Mouse (Mus musculus) hindbrain, embryonic 16.5 days (tissue): ENCODE data around the gene Dnajc10. TPM values are rescaled to one million over a fixed set of nuclear protein-coding genes. Genes with fewer than 3 reads are reported as not detected.

Experiments used
- ATAC-seq: fragments of 200-750 bp; cut with Nextera tagmentation; 2 replicates; pipeline ENCODE4 v1.8.0; 2017; ENCODE audit warnings: moderate TSS enrichment, moderate library complexity
- H3K27ac ChIP-seq: fragments of 300-500 bp; sonication (generic); 2 replicates; pipeline ENCODE4 v1.5.1; 2014; ENCODE audit warnings: low read depth, mild to moderate bottlenecking, control low read depth, low read length, moderate library complexity
- H3K27me3 ChIP-seq: fragments of 300-500 bp; sonication (generic); replicated peaks from 2 replicates; pipeline ENCODE4 v1.6.1; 2014; ENCODE audit warnings: low read length; ENCODE audit not compliant: control insufficient read depth, insufficient read depth
- H3K36me3 ChIP-seq: fragments of 300-500 bp; sonication (generic); 2 replicates; pipeline ENCODE4 v1.6.1; 2014; ENCODE audit warnings: mild to moderate bottlenecking, low read length, moderate library complexity, mixed read lengths; ENCODE audit not compliant: control insufficient read depth, insufficient read depth
- H3K4me1 ChIP-seq: fragments of 300-500 bp; sonication (generic); 2 replicates; pipeline ENCODE4 v1.6.1; 2014; ENCODE audit warnings: low read depth, low read length; ENCODE audit not compliant: control insufficient read depth, insufficient read depth
- H3K4me2 ChIP-seq: fragments of 300-500 bp; sonication (generic); 2 replicates; pipeline ENCODE4 v1.6.1; 2014; ENCODE audit warnings: mild to moderate bottlenecking, low read length, control low read depth, moderate library complexity
- H3K4me3 ChIP-seq: fragments of 300-500 bp; sonication (generic); 2 replicates; pipeline ENCODE4 v1.5.1; 2014; ENCODE audit warnings: mild to moderate bottlenecking, low read length, control low read depth, moderate library complexity
- H3K9ac ChIP-seq: fragments of 300-500 bp; sonication (generic); 2 replicates; pipeline ENCODE4 v1.6.1; 2014; ENCODE audit warnings: low read depth, mild to moderate bottlenecking, control low read depth, low read length, moderate library complexity
- H3K9me3 ChIP-seq: fragments of 300-500 bp; sonication (generic); 2 replicates; pipeline ENCODE4 v1.6.1; 2014; ENCODE audit warnings: mild to moderate bottlenecking, low read length, moderate library complexity; ENCODE audit not compliant: control insufficient read depth
- WGBS: fragments of 180-500 bp; shearing (Covaris S2); extraction: QIAGEN DNeasy Blood & Tissue Kit; methylation state at CpG from one replicate; pipeline ENCODE4 v1.1.7; 2014; 5-methylcytosine and 5-hydroxymethylcytosine counted together
- polyA plus RNA-seq: library from polyadenylated mRNA; unstranded; fragments of >200 nt; fragmentation: Nextera tagmentation; extraction: Ambion mirVana; gene quantifications from 2 replicates; pipeline ENCODE4 v1.2.1, GENCODE M21; 2015

Gene Dnajc10
- polyA plus RNA-seq, 1 experiment from 2014 or later, result 61.6 TPM

GRCm38 (mm10) chr2:80322878-80323277 is 7.6 kb downstream of the Dnajc10 start:
- no peaks in the 10 kb centered on the region for H3K9me3 ChIP-seq
- H3K4me3 ChIP-seq, result no peak overlapping the region
- WGBS, result 95% methylated on average over 4 of the region's 4 CpGs
- H3K27me3 ChIP-seq, result no peaks in the 10 kb centered on the region
- no peak for ATAC-seq
- no peaks in the 10 kb centered on the region for H3K4me1 ChIP-seq
- no peak overlapping the region for H3K4me2 ChIP-seq
- peaks cover 31% of the 10 kb centered on the region for H3K36me3 ChIP-seq
- H3K27ac ChIP-seq, result no peak overlapping the region
- H3K9ac ChIP-seq, result no peak overlapping the region

GRCm38 (mm10) chr2:80325779-80326178 is 10.5 kb downstream of the Dnajc10 start:
- H3K36me3 ChIP-seq, result peaks cover 33% of the 10 kb centered on the region
- H3K4me1 ChIP-seq, result no peaks in the 10 kb centered on the region
- 94% methylated on average over 2 of the region's 2 CpGs for WGBS
- no peaks in the 10 kb centered on the region for H3K27me3 ChIP-seq
- no peaks in the 10 kb centered on the region for H3K9me3 ChIP-seq
- no peak overlapping the region for H3K9ac ChIP-seq
- no peak for ATAC-seq
- H3K27ac ChIP-seq, result no peak overlapping the region
- H3K4me3 ChIP-seq, result no peak overlapping the region
- H3K4me2 ChIP-seq, result no peak overlapping the region

GRCm38 (mm10) chr2:80327272-80327671 is 12.0 kb downstream of the Dnajc10 start:
- Histone ChIP-seq H3K9ac (no peak overlapping the region), H3K36me3 (peaks cover 28% of the 10 kb centered on the region), H3K27ac (no peak overlapping the region), H3K4me2 (no peak overlapping the region), H3K9me3 (no peaks in the 10 kb centered on the region), H3K4me1 (no peaks in the 10 kb centered on the region), H3K27me3 (no peaks in the 10 kb centered on the region), H3K4me3 (no peak overlapping the region)
- ATAC-seq, result no peak
- WGBS, result 95% methylated on average over 6 of the region's 6 CpGs

GRCm38 (mm10) chr2:80328961-80329653 is 13.8 kb downstream of the Dnajc10 start:
- Histone ChIP-seq H3K4me2 (no peak overlapping the region), H3K36me3 (peaks cover 24% of the 10 kb centered on the region), H3K27ac (no peak overlapping the region), H3K9ac (no peak overlapping the region), H3K9me3 (no peaks in the 10 kb centered on the region), H3K4me3 (no peak overlapping the region), H3K27me3 (no peaks in the 10 kb centered on the region), H3K4me1 (no peaks in the 10 kb centered on the region)
- ATAC-seq, result no peak
- 96% methylated on average over 7 of the region's 7 CpGs for WGBS

- Histone ChIP-seq H3K4me1 (no peaks in the 10 kb centered on the region), H3K9ac (no peak overlapping the region), H3K27me3 (no peaks in the 10 kb centered on the region), H3K36me3 (peaks cover 53% of the 10 kb centered on the region), H3K27ac (no peak overlapping the region), H3K4me3 (no peak overlapping the region), H3K4me2 (no peak overlapping the region), H3K9me3 (no peaks in the 10 kb centered on the region)
- WGBS, result 97% methylated on average over 9 of the region's 9 CpGs
- no peak for ATAC-seq
Measured at GRCm38 (mm10) chr2:80340537-80340936, 25.3 kb downstream of the Dnajc10 start.

GRCm38 (mm10) chr2:80354531-80354930 is 39.3 kb downstream of the Dnajc10 start:
- H3K4me3 ChIP-seq, result no peak overlapping the region
- WGBS, result 88% methylated on average over 4 of the region's 4 CpGs
- ATAC-seq, result no peak
- H3K4me2 ChIP-seq, result no peak overlapping the region
- no peaks in the 10 kb centered on the region for H3K9me3 ChIP-seq
- H3K4me1 ChIP-seq, result no peaks in the 10 kb centered on the region
- peaks cover 17% of the 10 kb centered on the region; the same call in 1 of the 2 replicates for H3K36me3 ChIP-seq
- H3K9ac ChIP-seq, result no peak overlapping the region
- H3K27me3 ChIP-seq, result no peaks in the 10 kb centered on the region
- H3K27ac ChIP-seq, result no peak overlapping the region

GRCm38 (mm10) chr2:80356656-80357231 is 41.5 kb downstream of the Dnajc10 start:
- Histone ChIP-seq H3K36me3 (peaks cover 7% of the 10 kb centered on the region; the same call in 1 of the 2 replicates), H3K9ac (no peak overlapping the region), H3K4me1 (no peaks in the 10 kb centered on the region), H3K4me3 (no peak overlapping the region), H3K27ac (no peak overlapping the region), H3K4me2 (no peak overlapping the region), H3K27me3 (no peaks in the 10 kb centered on the region), H3K9me3 (no peaks in the 10 kb centered on the region)
- 55% methylated on average over 8 of the region's 8 CpGs for WGBS
- peak; percentile 87 for ATAC-seq

- no peak overlapping the region for H3K4me2 ChIP-seq
- 84% methylated on average over 8 of the region's 8 CpGs for WGBS
- no peak overlapping the region for H3K27ac ChIP-seq
- no peak overlapping the region for H3K9ac ChIP-seq
- no peaks in the 10 kb centered on the region for H3K27me3 ChIP-seq
- H3K9me3 ChIP-seq, result no peaks in the 10 kb centered on the region
- H3K36me3 ChIP-seq, result no peaks in the 10 kb centered on the region
- no peak for ATAC-seq
- no peaks in the 10 kb centered on the region for H3K4me1 ChIP-seq
- no peak overlapping the region for H3K4me3 ChIP-seq
Measured at GRCm38 (mm10) chr2:80371458-80371857, 56.2 kb downstream of the Dnajc10 start.

- H3K9me3 ChIP-seq, result no peaks in the 10 kb centered on the region
- H3K36me3 ChIP-seq, result no peaks in the 10 kb centered on the region
- no peak overlapping the region for H3K27ac ChIP-seq
- ATAC-seq, result no peak
- no peak overlapping the region for H3K4me3 ChIP-seq
- H3K4me2 ChIP-seq, result no peak overlapping the region
- H3K4me1 ChIP-seq, result no peaks in the 10 kb centered on the region
- H3K9ac ChIP-seq, result no peak overlapping the region
- no peaks in the 10 kb centered on the region for H3K27me3 ChIP-seq
Measured at GRCm38 (mm10) chr2:80374892-80375291, 59.6 kb downstream of the Dnajc10 start.
